Mouse (Mus musculus): ENCODE results near the gene Gdf15. TPM values are rescaled to one million over a fixed set of nuclear protein-coding genes. Genes with fewer than 3 reads are reported as not detected.
A peak's percentile ranks its signal among the peaks of the same experiment; 100 is the strongest.

The Gdf15 gene
- polyA plus RNA-seq, 1 experiment from 2014 or later: 0.33 TPM

DNA sequence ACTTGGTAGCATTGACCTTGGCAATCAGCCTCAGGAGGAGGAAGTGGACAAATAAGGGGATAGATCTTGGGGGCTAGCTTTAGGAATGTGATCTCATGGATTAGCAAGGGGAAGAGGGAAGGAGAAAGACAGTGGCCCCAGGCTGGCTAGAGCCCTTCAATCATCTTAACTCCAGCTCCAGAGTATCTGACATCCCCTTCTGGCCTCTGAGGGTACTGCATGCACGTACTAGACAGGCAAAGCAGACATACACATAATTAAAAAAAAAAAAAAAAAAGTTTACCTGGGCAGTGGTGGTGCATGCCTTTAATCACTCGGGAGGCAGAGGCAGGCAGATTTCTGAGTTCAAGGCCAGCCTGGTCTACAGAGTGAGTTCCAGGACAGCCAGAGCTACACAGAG, 11.8 kb upstream of the Gdf15 start:
- DNase-seq (ENCODE audit: low spot score) (no peak), ATAC-seq (ENCODE audit: low FRiP score, low TSS enrichment) (no peak)
- Histone ChIP-seq H3K4me2 (replicated peaks; ENCODE audit: low read depth) (no peak overlapping the region), H3K4me3 (ENCODE audit: low read depth, low read length) (no peak overlapping the region), H3K9me3 (ENCODE audit: control insufficient read depth, low read length) (no peaks in the 10 kb centered on the region), H3K36me3 (ENCODE audit: control insufficient read depth, insufficient read depth, low read length) (no peaks in the 10 kb centered on the region), H3K27ac (replicated peaks) (no peak overlapping the region), H3K9ac (ENCODE audit: low read length) (no peak overlapping the region), H3K4me1 (replicated peaks; ENCODE audit: control insufficient read depth, insufficient read depth) (peaks cover 5% of the 10 kb centered on the region; the same call in 1 of the 2 replicates), H3K27me3 (ENCODE audit: control insufficient read depth, insufficient read depth, low read length) (no peaks in the 10 kb centered on the region)
- 74% methylated on average over 2 of the region's 2 CpGs for WGBS
- TF ChIP-seq EP300 (optimal IDR thresholded peaks at IDR 0.05): no peak
- TF ChIP-seq CTCF (IDR thresholded peaks at IDR 0.05; ENCODE audit: low read depth): peak; percentile 51

DNA sequence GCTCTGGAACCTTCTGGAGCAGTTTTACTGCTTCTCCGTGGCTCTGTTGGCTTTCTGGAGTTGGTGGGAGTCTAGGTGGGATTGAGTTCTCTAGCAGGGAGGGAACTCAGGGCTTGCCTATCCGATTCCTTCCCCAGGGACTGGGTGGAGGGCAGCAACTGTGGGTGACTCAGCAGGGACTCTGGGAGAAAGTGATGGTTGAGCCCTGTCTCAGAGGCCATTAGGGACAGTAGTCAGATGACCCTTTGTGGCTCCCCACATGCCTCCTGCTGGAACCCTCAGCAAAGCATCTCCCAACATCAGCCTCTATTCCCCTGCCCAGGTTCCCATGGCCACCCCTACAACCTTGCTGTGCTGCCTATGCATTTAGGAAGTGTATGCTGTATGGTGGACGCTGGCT, 10.8 kb upstream of the Gdf15 start:
- no peaks in the 10 kb centered on the region for H3K4me1 ChIP-seq (replicated peaks; ENCODE audit: control insufficient read depth, insufficient read depth)
- no peak for DNase-seq (ENCODE audit: low spot score)
- no peaks in the 10 kb centered on the region for H3K27me3 ChIP-seq (ENCODE audit: control insufficient read depth, insufficient read depth, low read length)
- no peak overlapping the region for H3K27ac ChIP-seq (replicated peaks)
- WGBS: 68% methylated on average over 3 of the region's 3 CpGs
- TF ChIP-seq EP300 (optimal IDR thresholded peaks at IDR 0.05) (no peak), CTCF (IDR thresholded peaks at IDR 0.05; ENCODE audit: low read depth) (no peak)
- no peak overlapping the region for H3K4me3 ChIP-seq (ENCODE audit: low read depth, low read length)
- no peaks in the 10 kb centered on the region for H3K9me3 ChIP-seq (ENCODE audit: control insufficient read depth, low read length)
- no peak overlapping the region for H3K4me2 ChIP-seq (replicated peaks; ENCODE audit: low read depth)
- no peak overlapping the region for H3K9ac ChIP-seq (ENCODE audit: low read length)
- ATAC-seq (ENCODE audit: low FRiP score, low TSS enrichment): no peak
- H3K36me3 ChIP-seq (ENCODE audit: control insufficient read depth, insufficient read depth, low read length): no peaks in the 10 kb centered on the region

- Histone ChIP-seq H3K4me2 (replicated peaks; ENCODE audit: low read depth) (no peak overlapping the region), H3K4me1 (replicated peaks; ENCODE audit: control insufficient read depth, insufficient read depth) (0 out of 2 replicates have a peak, but pooled peaks cover 3% of the 10 kb centered on the region), H3K4me3 (ENCODE audit: low read depth, low read length) (no peak overlapping the region), H3K27me3 (ENCODE audit: control insufficient read depth, insufficient read depth, low read length) (no peaks in the 10 kb centered on the region), H3K9ac (ENCODE audit: low read length) (no peak overlapping the region), H3K36me3 (ENCODE audit: control insufficient read depth, insufficient read depth, low read length) (no peaks in the 10 kb centered on the region), H3K9me3 (ENCODE audit: control insufficient read depth, low read length) (no peaks in the 10 kb centered on the region), H3K27ac (replicated peaks) (no peak overlapping the region)
- TF ChIP-seq CTCF (IDR thresholded peaks at IDR 0.05; ENCODE audit: low read depth): no peak
- no peak for TF ChIP-seq EP300 (optimal IDR thresholded peaks at IDR 0.05)
- no peak for DNase-seq (ENCODE audit: low spot score)
- ATAC-seq (ENCODE audit: low FRiP score, low TSS enrichment): no peak
- 62% methylated on average over 9 of the region's 9 CpGs for WGBS
Observed at GRCm38 (mm10) chr8:70638752-70639151, 6.5 kb upstream of the Gdf15 start.

GRCm38 (mm10) chr8:70636838-70637237, 4.6 kb upstream of the Gdf15 start:
- Histone ChIP-seq H3K4me2 (replicated peaks; ENCODE audit: low read depth) (no peak overlapping the region), H3K9ac (ENCODE audit: low read length) (no peak overlapping the region), H3K4me1 (replicated peaks; ENCODE audit: control insufficient read depth, insufficient read depth) (0 out of 2 replicates have a peak, but pooled peaks cover 3% of the 10 kb centered on the region), H3K4me3 (ENCODE audit: low read depth, low read length) (no peak overlapping the region), H3K36me3 (ENCODE audit: control insufficient read depth, insufficient read depth, low read length) (no peaks in the 10 kb centered on the region), H3K27ac (replicated peaks) (no peak overlapping the region), H3K27me3 (ENCODE audit: control insufficient read depth, insufficient read depth, low read length) (no peaks in the 10 kb centered on the region), H3K9me3 (ENCODE audit: control insufficient read depth, low read length) (no peaks in the 10 kb centered on the region)
- ATAC-seq (ENCODE audit: low FRiP score, low TSS enrichment): no peak
- TF ChIP-seq CTCF (IDR thresholded peaks at IDR 0.05; ENCODE audit: low read depth) (no peak), EP300 (optimal IDR thresholded peaks at IDR 0.05) (no peak)
- 62% methylated on average over 8 of the region's 8 CpGs for WGBS
- no peak for DNase-seq (ENCODE audit: low spot score)

GRCm38 (mm10) chr8:70635527-70635926, 3.3 kb upstream of the Gdf15 start:
- no peak overlapping the region for H3K27ac ChIP-seq (replicated peaks)
- no peak overlapping the region for H3K4me3 ChIP-seq (ENCODE audit: low read depth, low read length)
- 0 out of 2 replicates have a peak, but pooled peaks cover 3% of the 10 kb centered on the region for H3K4me1 ChIP-seq (replicated peaks; ENCODE audit: control insufficient read depth, insufficient read depth)
- no peak overlapping the region for H3K4me2 ChIP-seq (replicated peaks; ENCODE audit: low read depth)
- DNase-seq (ENCODE audit: low spot score) (no peak), ATAC-seq (ENCODE audit: low FRiP score, low TSS enrichment) (no peak)
- no peaks in the 10 kb centered on the region for H3K27me3 ChIP-seq (ENCODE audit: control insufficient read depth, insufficient read depth, low read length)
- H3K9me3 ChIP-seq (ENCODE audit: control insufficient read depth, low read length): no peaks in the 10 kb centered on the region
- no peak for TF ChIP-seq EP300 (optimal IDR thresholded peaks at IDR 0.05)
- TF ChIP-seq CTCF (IDR thresholded peaks at IDR 0.05; ENCODE audit: low read depth): no peak
- no peak overlapping the region for H3K9ac ChIP-seq (ENCODE audit: low read length)
- no peaks in the 10 kb centered on the region for H3K36me3 ChIP-seq (ENCODE audit: control insufficient read depth, insufficient read depth, low read length)
- 71% methylated on average over 6 of the region's 6 CpGs for WGBS

DNA sequence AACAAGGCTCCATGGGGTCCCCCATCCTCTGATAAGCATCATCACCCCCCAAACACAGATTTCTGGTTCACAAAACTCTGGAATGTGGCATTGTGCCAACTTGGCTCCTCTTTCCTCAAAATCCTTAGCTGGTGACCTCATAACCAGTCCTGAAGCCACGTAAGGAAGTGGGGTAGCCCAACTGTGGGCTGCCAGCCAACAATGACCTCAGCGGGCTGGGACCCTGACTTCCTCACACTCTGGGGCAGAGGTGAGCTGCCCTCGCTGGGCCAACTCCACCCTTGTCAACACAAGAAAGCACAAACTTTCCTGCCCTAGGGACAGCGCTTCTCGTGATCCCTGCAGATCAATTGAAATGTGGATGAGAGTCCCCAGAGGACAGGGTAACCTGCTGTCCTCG, 1.8 kb upstream of the Gdf15 start:
- TF ChIP-seq EP300 (optimal IDR thresholded peaks at IDR 0.05) (no peak), CTCF (IDR thresholded peaks at IDR 0.05; ENCODE audit: low read depth) (no peak)
- ATAC-seq (ENCODE audit: low FRiP score, low TSS enrichment) (peak; percentile 36), DNase-seq (ENCODE audit: low spot score) (peak; percentile 72)
- H3K27ac ChIP-seq (replicated peaks): no peak overlapping the region
- H3K4me1 ChIP-seq (replicated peaks; ENCODE audit: control insufficient read depth, insufficient read depth): peaks cover 10% of the 10 kb centered on the region; the same call in 1 of the 2 replicates
- no peak overlapping the region for H3K4me3 ChIP-seq (ENCODE audit: low read depth, low read length)
- no peaks in the 10 kb centered on the region for H3K27me3 ChIP-seq (ENCODE audit: control insufficient read depth, insufficient read depth, low read length)
- H3K4me2 ChIP-seq (replicated peaks; ENCODE audit: low read depth): no peak overlapping the region
- H3K9me3 ChIP-seq (ENCODE audit: control insufficient read depth, low read length): no peaks in the 10 kb centered on the region
- 36% methylated on average over 6 of the region's 6 CpGs for WGBS
- no peaks in the 10 kb centered on the region for H3K36me3 ChIP-seq (ENCODE audit: control insufficient read depth, insufficient read depth, low read length)
- no peak overlapping the region for H3K9ac ChIP-seq (ENCODE audit: low read length)
